Comparison of ENCODE assay signal across 35 mouse cellular contexts in genomic region chr8:64910026-64910425, GRCm38 (mm10).
"Had no signal": no experiment of that assay in that cellular context is flagged by ENCODE, and none has a peak within 500 bp of the region (broad histone marks: within the 10 kb centered on the region; RNA-seq: fewer than 3 reads in every experiment).

No protein-coding gene starts in this region.

- H3K4me1 ChIP-seq: heart, embryonic 10.5 days; heart, embryonic 12.5 days; heart, embryonic 13.5 days; heart, embryonic 15.5 days; hindbrain, embryonic 10.5 days; hindbrain, embryonic 12.5 days; hindbrain, embryonic 13.5 days; hindbrain, embryonic 15.5 days; kidney, embryonic 15.5 days had no signal

- H3K9me3 ChIP-seq: heart, embryonic 10.5 days; heart, embryonic 13.5 days; heart, embryonic 15.5 days; hindbrain, embryonic 10.5 days; hindbrain, embryonic 12.5 days; hindbrain, embryonic 13.5 days; hindbrain, embryonic 15.5 days; kidney, embryonic 15.5 days had no signal

- H3K9ac ChIP-seq: heart, embryonic 12.5 days; heart, embryonic 13.5 days; heart, embryonic 15.5 days; hindbrain, embryonic 12.5 days; hindbrain, embryonic 13.5 days; hindbrain, embryonic 14.5 days; hindbrain, embryonic 15.5 days; kidney, embryonic 15.5 days had no signal

- H3K27ac ChIP-seq: heart, embryonic 10.5 days; heart, embryonic 13.5 days; heart, embryonic 15.5 days; hindbrain, embryonic 10.5 days; hindbrain, embryonic 12.5 days; hindbrain, embryonic 13.5 days; hindbrain, embryonic 14.5 days; hindbrain, embryonic 15.5 days; hindbrain, postnatal 0 days; kidney, embryonic 15.5 days; kidney, postnatal 0 days; layer of hippocampus, adult 2 months; left cerebral cortex, adult 2 months had no signal

- ATAC-seq: hindbrain, embryonic 16.5 days; hindbrain, postnatal 0 days; inflammation-experienced regulatory T-cells, adult 6 months; intestine, embryonic 16.5 days; intestine, postnatal 0 days had no signal

- H3K36me3 ChIP-seq: heart, embryonic 10.5 days; heart, embryonic 12.5 days; heart, embryonic 13.5 days; heart, embryonic 15.5 days; hindbrain, embryonic 10.5 days; hindbrain, embryonic 12.5 days; hindbrain, embryonic 13.5 days; hindbrain, embryonic 15.5 days; kidney, embryonic 15.5 days had no signal

- H3K4me2 ChIP-seq: heart, embryonic 11.5 days; heart, embryonic 12.5 days; heart, embryonic 13.5 days; heart, embryonic 15.5 days; hindbrain, embryonic 12.5 days; hindbrain, embryonic 13.5 days; hindbrain, embryonic 14.5 days; hindbrain, embryonic 15.5 days; kidney, embryonic 15.5 days had no signal

- DNase-seq: heart, postnatal 10 days; heart, postnatal 14 days; heart, postnatal 36 days; heart, postnatal 4 days; kidney, adult 11 months; kidney, adult 18-20 months; kidney, adult 2 months; kidney, adult 8-10 months; kidney, adult 9 months; kidney, postnatal 10 days; kidney, postnatal 14 days; kidney, postnatal 25 days; kidney, postnatal 36 days; kidney, postnatal 4 days; layer of hippocampus, adult 9-11 months; layer of hippocampus, postnatal 36 days had no signal

- H3K4me3 ChIP-seq: heart, embryonic 10.5 days; heart, embryonic 12.5 days; heart, embryonic 13.5 days; heart, embryonic 15.5 days; hindbrain, embryonic 10.5 days; hindbrain, embryonic 12.5 days; hindbrain, embryonic 13.5 days; hindbrain, embryonic 15.5 days; kidney, embryonic 15.5 days; layer of hippocampus, adult 2 months; left cerebral cortex, adult 2 months had no signal

- H3K27me3 ChIP-seq: heart, embryonic 12.5 days; heart, embryonic 13.5 days; heart, embryonic 15.5 days; hindbrain, embryonic 12.5 days; hindbrain, embryonic 13.5 days; hindbrain, embryonic 15.5 days; kidney, embryonic 15.5 days had no signal
